Mouse (Mus musculus) limb, embryonic 11.5 days (tissue): ENCODE measurements around the gene Tex26. TPM values are rescaled to one million over a fixed set of nuclear protein-coding genes. Genes with fewer than 3 reads are reported as not detected.

Experiments used
- ATAC-seq: fragments of 200-750 bp; cut with Nextera tagmentation; 2 replicates; pipeline ENCODE4 v1.8.0; 2017; ENCODE audit warnings: low read depth; ENCODE audit not compliant: insufficient number of reproducible peaks, low FRiP score, low TSS enrichment
- DNase-seq: peaks from one replicate; pipeline ENCODE4 v3.0.0-alpha.2; 2015; ENCODE audit warnings: low spot score
- H3K27ac ChIP-seq: fragments of 300-500 bp; sonication (generic); replicated peaks from 2 replicates; pipeline ENCODE4 v1.5.1; 2014; ENCODE audit warnings: low read depth, mild to moderate bottlenecking, low read length
- H3K27me3 ChIP-seq: fragments of 300-500 bp; sonication (generic); 2 replicates; pipeline ENCODE4 v1.6.1; 2014; ENCODE audit warnings: mild to moderate bottlenecking, low read length, mixed read lengths; ENCODE audit not compliant: control insufficient read depth, insufficient read depth
- H3K36me3 ChIP-seq: fragments of 300-500 bp; sonication (generic); 2 replicates; pipeline ENCODE4 v1.6.1; 2014; ENCODE audit warnings: mild to moderate bottlenecking, low read length, moderate library complexity, mixed read lengths; ENCODE audit not compliant: control insufficient read depth, insufficient read depth
- H3K4me1 ChIP-seq: fragments of 300-500 bp; sonication (generic); 2 replicates; pipeline ENCODE4 v1.6.1; 2014; ENCODE audit warnings: low read length, mixed read lengths; ENCODE audit not compliant: control insufficient read depth, insufficient read depth
- H3K4me2 ChIP-seq: fragments of 300-500 bp; sonication (generic); 2 replicates; pipeline ENCODE4 v1.6.1; 2014; ENCODE audit warnings: low read depth, mild to moderate bottlenecking, moderate library complexity; ENCODE audit not compliant: severe bottlenecking
- H3K4me3 ChIP-seq: fragments of 300-500 bp; sonication (generic); 2 replicates; pipeline ENCODE4 v1.5.1; 2014; ENCODE audit warnings: low read depth, low read length
- H3K9ac ChIP-seq: fragments of 300-500 bp; sonication (generic); 2 replicates; pipeline ENCODE4 v1.6.1; 2014; ENCODE audit warnings: mild to moderate bottlenecking, low read length
- H3K9me3 ChIP-seq: fragments of 300-500 bp; sonication (generic); 2 replicates; pipeline ENCODE4 v1.6.1; 2016; ENCODE audit warnings: low read length; ENCODE audit not compliant: control insufficient read depth
- WGBS: fragments of 180-500 bp; shearing (Covaris S2); extraction: QIAGEN DNeasy Blood & Tissue Kit; methylation state at CpG from one replicate; pipeline ENCODE4 v1.1.7; 2014; 5-methylcytosine and 5-hydroxymethylcytosine counted together
- polyA plus RNA-seq: library from polyadenylated mRNA; unstranded; fragments of >200 nt; fragmentation: Nextera tagmentation; extraction: Ambion mirVana; gene quantifications from 2 replicates; pipeline ENCODE4 v1.2.1, GENCODE M21; 2014

Tex26 gene
- polyA plus RNA-seq, 1 experiment from 2014 or later, result 0.15 TPM

DNA sequence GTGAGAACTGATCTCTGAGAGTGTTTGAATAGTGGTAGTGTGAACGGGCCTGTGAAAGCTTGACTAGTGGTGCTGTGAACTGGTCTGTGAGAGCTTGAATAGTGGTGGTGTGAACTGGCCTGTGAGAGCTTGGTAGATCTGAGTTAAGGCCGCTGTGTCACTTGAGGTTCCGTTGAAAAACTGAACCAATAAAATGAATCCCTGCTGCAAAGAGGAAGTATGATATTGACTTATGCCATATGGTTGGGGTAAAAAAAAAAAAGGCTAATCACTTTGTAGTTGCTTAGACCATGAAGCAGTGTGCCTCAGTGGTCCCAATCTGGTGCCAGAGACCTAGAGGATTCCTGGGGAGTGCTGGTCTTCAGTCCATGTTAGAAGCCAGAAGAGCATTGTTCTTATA, 30.0 kb upstream of the Tex26 start:
- H3K27me3 ChIP-seq, result peaks cover 11% of the 10 kb centered on the region
- 88% methylated on average over 3 of the region's 3 CpGs for WGBS
- H3K9me3 ChIP-seq, result peaks cover 3% of the 10 kb centered on the region; the same call in 1 of the 2 replicates
- DNase-seq, result no peak
- peaks cover 11% of the 10 kb centered on the region for H3K4me1 ChIP-seq
- H3K9ac ChIP-seq, result no peak overlapping the region
- no peaks in the 10 kb centered on the region for H3K36me3 ChIP-seq
- no peak overlapping the region for H3K4me2 ChIP-seq
- no peak for ATAC-seq
- H3K4me3 ChIP-seq, result no peak overlapping the region
- H3K27ac ChIP-seq, result no peak overlapping the region

DNA sequence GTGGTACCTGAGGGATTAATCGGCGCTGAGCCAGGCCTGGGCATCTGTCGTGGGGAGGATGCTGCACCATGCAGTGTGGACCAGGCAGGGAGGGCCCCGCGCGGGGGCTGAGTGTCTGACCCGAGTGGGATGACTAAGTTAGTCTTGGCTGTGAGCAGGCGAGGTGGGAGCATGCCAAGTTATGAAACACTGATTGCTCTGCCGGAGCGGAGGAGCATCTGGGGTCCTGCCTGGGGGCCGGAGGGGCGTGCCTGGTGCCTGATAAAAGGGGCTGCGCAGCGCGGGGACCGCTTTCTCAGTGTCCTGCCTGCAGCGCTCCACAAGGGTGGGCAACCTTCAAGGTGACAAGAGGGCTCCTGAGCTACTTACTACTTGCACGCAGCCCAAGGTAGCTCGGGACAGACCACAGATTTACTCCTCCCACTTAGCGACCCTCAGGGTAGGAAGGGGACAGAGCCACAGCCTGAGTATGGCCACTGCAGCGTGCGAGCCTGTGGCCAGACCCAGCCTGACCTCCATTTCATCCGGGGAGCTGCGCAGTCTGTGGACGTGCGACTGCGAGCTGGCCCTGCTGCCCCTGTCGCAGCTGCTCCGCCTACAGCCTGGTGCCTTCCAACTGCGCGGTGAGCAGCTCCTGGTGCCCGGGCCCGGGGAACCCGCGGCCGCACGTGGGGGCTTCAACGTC, 27.8 kb upstream of the Tex26 start, which contains the start of gene Medag:
Gene Medag, plus strand, starts transcription at position 241 of the 685 bp plus-strand sequence.
- Histone ChIP-seq H3K36me3 (no peaks in the 10 kb centered on the region), H3K27me3 (peaks cover 11% of the 10 kb centered on the region), H3K9me3 (peaks cover 3% of the 10 kb centered on the region; the same call in 1 of the 2 replicates), H3K4me1 (peaks cover 11% of the 10 kb centered on the region), H3K9ac (peak within 1 kb of the TSS; percentile 56), H3K4me2 (peak within 1 kb of the TSS; percentile 80), H3K27ac (no peak within 1 kb of the TSS), H3K4me3 (peak within 1 kb of the TSS; percentile 28)
- DNase-seq (peak; percentile 60), ATAC-seq (0 out of 2 replicates have a peak, but pooled peaks have one; percentile 51)
- 6% methylated on average over 38 of the region's 38 CpGs for WGBS

DNA sequence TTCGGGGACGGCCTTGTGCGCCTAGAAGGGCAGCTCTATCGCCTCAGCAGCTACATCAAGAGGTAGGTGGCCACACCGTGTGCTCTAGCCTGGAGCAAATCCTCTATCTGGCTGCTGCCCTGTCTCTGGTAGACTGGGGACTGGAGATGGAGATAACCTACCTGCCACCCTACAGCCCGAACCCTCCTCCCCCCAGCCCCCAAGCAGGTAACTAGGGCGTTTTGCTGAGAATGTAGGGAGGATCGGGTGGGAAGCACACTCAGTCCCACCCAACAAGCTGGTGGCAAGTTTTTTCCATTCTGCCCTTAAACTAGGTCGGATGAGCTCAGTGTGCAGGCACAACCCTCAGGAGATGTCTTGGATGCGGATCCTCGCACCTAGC, 27.3 kb upstream of the Tex26 start:
- no peak overlapping the region for H3K27ac ChIP-seq
- no peak for DNase-seq
- 40% methylated on average over 11 of the region's 11 CpGs for WGBS
- H3K9ac ChIP-seq, result peak overlapping the region; percentile 56
- H3K4me1 ChIP-seq, result peaks cover 11% of the 10 kb centered on the region
- no peaks in the 10 kb centered on the region for H3K36me3 ChIP-seq
- H3K27me3 ChIP-seq, result peaks cover 11% of the 10 kb centered on the region
- ATAC-seq, result no peak
- peaks cover 3% of the 10 kb centered on the region; the same call in 1 of the 2 replicates for H3K9me3 ChIP-seq
- peak overlapping the region; percentile 80 for H3K4me2 ChIP-seq
- peak overlapping the region; percentile 28 for H3K4me3 ChIP-seq

DNA sequence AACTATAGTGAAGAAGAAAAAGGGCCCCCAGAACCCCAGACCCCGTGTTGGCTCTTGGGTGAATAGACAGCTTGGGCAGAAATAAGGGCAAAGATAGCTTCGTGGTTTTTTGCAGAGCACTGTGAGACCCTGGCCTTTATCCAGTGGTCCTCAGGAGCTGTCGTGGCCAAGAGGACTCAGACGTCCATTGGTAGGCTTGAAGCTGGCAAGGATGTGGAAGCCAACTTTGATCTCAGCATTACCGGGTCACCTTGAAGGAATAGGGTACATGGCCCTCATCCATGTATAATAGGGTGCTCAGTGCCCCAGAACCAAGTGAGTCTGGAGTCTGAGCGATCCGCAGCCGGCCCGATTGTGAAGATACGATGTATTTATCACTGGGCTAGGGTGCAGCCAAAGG, 26.8 kb upstream of the Tex26 start:
- H3K27ac ChIP-seq, result no peak overlapping the region
- peaks cover 11% of the 10 kb centered on the region for H3K27me3 ChIP-seq
- H3K9ac ChIP-seq, result no peak overlapping the region
- H3K9me3 ChIP-seq, result peaks cover 2% of the 10 kb centered on the region; the same call in 1 of the 2 replicates
- DNase-seq (no peak), ATAC-seq (no peak)
- H3K4me2 ChIP-seq, result no peak overlapping the region
- no peak overlapping the region for H3K4me3 ChIP-seq
- peaks cover 11% of the 10 kb centered on the region for H3K4me1 ChIP-seq
- 88% methylated on average over 10 of the region's 10 CpGs for WGBS
- no peaks in the 10 kb centered on the region for H3K36me3 ChIP-seq

DNA sequence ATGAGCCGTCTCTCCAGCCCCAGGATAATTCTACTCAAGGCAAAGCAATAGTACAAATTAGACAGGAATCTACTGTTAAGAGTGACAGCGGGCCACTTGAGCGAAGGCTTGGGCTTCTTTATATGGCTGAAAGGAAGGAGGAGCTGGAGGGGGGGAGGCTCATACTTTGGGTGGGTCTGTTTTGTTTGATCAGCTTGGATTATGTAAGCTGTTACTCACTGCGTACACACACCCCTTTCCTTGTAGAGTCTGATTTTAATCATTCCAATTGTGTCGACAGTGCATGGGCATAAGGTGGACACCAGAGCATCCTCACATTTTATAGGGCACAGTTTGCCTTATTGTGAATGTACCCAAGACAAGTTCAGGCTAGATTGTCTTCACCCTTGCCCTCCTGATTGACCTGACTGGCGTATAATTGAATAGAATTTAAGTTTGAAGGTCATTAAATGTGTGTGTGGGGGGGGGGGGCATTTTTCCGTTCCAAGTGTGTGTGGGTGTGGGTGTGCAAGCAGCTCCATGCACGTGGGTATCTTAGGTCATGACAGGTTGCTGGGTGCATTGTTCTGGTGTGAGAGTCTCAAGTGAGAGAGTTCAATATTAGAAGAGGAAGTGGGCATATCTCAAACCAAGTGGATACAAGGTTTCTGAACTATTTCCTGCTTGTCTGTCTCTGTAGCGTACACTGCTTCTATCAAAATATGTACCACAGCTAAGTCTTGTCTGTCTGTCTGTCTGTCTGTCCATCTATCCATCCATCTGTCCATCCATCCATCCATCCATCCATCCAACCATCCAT, 24.9 kb upstream of the Tex26 start:
- no peak for ATAC-seq
- Histone ChIP-seq H3K4me3 (no peak overlapping the region), H3K36me3 (no peaks in the 10 kb centered on the region), H3K9me3 (no peaks in the 10 kb centered on the region), H3K27me3 (peaks cover 11% of the 10 kb centered on the region), H3K9ac (no peak overlapping the region), H3K4me2 (no peak overlapping the region), H3K4me1 (peaks cover 11% of the 10 kb centered on the region), H3K27ac (no peak overlapping the region)
- DNase-seq, result no peak
- 83% methylated on average over 9 of the region's 9 CpGs for WGBS

DNA sequence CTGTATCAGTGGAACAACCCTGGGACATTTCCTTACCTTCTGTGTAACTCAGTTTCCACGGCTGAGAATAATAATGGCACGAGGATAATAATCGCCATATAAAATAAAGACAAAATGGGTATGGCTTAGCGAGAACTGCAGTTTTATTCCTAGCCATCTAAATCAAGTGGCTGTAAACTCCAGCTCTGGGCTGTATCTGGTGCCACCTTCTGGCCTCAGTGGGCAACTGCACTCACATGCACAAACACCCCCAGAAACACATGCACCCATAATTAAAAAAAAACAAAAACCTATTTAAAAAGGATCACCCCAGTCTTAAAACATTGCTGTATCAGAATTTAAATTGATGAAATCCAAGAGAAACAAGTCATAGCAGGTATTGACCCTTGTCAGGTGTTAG, 22.1 kb upstream of the Tex26 start:
- H3K4me2 ChIP-seq, result no peak overlapping the region
- H3K27ac ChIP-seq, result no peak overlapping the region
- H3K4me1 ChIP-seq, result peaks cover under 1% of the 10 kb centered on the region; the same call in 1 of the 2 replicates
- H3K36me3 ChIP-seq, result no peaks in the 10 kb centered on the region
- H3K9ac ChIP-seq, result no peak overlapping the region
- DNase-seq, result no peak
- WGBS, result 86% methylated on average over 4 of the region's 4 CpGs
- peaks cover 3% of the 10 kb centered on the region; the same call in 1 of the 2 replicates for H3K27me3 ChIP-seq
- no peaks in the 10 kb centered on the region for H3K9me3 ChIP-seq
- H3K4me3 ChIP-seq, result no peak overlapping the region
- no peak for ATAC-seq

DNA sequence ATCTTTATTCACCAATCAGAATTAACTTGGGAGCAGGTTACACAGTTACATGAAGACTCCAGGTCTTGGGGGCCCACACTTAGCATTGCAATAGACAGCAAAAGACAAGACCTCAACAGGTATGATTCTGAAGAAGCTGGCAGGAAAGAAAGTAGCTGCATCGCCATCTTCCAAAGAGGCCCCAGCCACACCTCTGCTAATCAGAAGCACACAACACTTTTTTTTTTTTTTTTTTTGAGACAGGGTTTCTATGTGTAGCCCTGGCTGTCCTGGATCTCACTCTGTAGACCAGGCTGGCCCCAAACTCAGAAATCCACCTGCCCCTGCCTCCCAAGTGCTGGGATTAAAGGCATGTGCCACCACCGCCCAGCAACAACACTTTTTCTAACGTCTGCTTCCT, 12.9 kb upstream of the Tex26 start:
- 91% methylated on average over 3 of the region's 3 CpGs for WGBS
- Histone ChIP-seq H3K4me1 (peaks cover 12% of the 10 kb centered on the region), H3K9ac (no peak overlapping the region), H3K4me2 (no peak overlapping the region), H3K36me3 (no peaks in the 10 kb centered on the region), H3K9me3 (no peaks in the 10 kb centered on the region), H3K27ac (no peak overlapping the region), H3K27me3 (no peaks in the 10 kb centered on the region), H3K4me3 (no peak overlapping the region)
- ATAC-seq (no peak), DNase-seq (no peak)

DNA sequence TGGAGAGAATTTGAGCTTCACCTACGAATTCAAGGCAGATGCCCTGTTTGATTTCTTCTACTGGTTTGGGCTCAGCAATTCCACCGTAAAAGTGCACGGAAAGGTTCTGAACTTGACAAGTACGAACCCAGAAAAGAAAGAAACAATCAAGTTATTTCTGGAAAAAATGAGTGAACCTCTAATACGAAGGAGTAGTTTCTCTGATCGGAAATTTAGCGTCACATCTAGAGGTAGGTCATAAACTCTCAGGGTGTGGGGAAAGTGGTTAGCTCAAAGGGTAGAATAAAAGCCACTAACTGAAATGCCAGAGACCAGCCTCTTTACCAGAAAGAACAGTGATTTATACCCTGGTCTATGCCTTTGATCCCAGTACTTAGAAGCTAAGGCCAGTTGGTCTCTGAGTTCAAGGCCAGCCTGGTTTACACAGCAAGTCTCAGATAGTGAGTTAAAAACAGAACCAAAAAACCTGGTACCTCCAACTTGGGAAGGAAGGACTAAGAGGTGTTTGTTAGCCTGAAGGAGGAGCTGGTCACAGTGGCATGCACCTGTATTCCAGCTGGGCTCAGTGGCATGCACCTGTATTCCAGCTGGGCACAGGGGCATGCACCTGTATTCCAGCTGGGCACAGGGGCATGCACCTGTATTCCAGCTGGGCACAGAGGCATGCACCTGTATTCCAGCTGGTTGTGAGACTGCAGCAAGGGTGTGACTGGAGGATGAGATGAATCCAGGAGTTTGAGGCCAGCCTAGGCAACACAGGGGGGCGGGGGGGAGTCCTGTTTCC, 12.0 kb upstream of the Tex26 start:
- 89% methylated on average over 8 of the region's 8 CpGs for WGBS
- H3K9me3 ChIP-seq, result no peaks in the 10 kb centered on the region
- H3K4me1 ChIP-seq, result peaks cover 12% of the 10 kb centered on the region
- H3K4me2 ChIP-seq, result no peak overlapping the region
- no peaks in the 10 kb centered on the region for H3K27me3 ChIP-seq
- DNase-seq, result no peak
- H3K4me3 ChIP-seq, result no peak overlapping the region
- no peak overlapping the region for H3K9ac ChIP-seq
- ATAC-seq, result no peak
- no peak overlapping the region; the same call in 1 of the 2 replicates for H3K27ac ChIP-seq
- H3K36me3 ChIP-seq, result no peaks in the 10 kb centered on the region
